Mouse (Mus musculus): ENCODE results near the gene Kmo. TPM values are rescaled to one million over a fixed set of nuclear protein-coding genes. Genes with fewer than 3 reads are reported as not detected.

The Kmo gene
- under 1 TPM; 0.45 to 0.47 TPM for total RNA-seq (2021)

- DNase-seq (ENCODE audit: low spot score): no peak
- intact Hi-C loops (cut with DNase I): no loop called here
Measured at GRCm38 (mm10) chr1:175619814-175620431, at the start of gene Kmo. Kmo (plus strand) TSS chr1:175620381.

- no peak for DNase-seq (ENCODE audit: low spot score)
- intact Hi-C loops (cut with DNase I): no loop called here
Measured at GRCm38 (mm10) chr1:175574129-175574528, 46.1 kb upstream of the Kmo start.

- intact Hi-C loops (cut with DNase I): no loop called here
- no peak for DNase-seq (ENCODE audit: low spot score)
Measured at GRCm38 (mm10) chr1:175578425-175579096, 41.6 kb upstream of the Kmo start.

GRCm38 (mm10) chr1:175579598-175580235, 40.5 kb upstream of the Kmo start:
- no peak for DNase-seq (ENCODE audit: low spot score)
- intact Hi-C loops (cut with DNase I): no loop called here

DNA sequence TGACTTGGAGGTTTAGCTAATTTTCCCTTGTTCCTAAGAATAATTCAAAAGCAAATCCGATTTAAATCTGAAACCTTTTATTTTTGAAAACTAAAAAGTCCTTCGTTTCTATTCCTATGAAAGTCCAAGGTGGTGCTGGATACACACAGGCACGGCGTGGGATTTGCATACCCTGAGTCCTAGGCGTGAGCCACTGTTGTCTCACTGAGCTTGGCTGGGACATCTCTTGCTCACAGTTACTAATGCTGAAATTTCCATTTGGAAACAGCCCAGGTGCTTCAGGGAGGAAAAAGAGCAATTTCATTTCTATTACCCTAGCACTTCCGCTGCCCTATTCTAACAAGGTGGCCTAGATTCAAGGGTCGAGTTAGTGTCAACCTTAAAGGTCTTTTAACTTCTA, 39.8 kb upstream of the Kmo start:
- intact Hi-C loops (cut with DNase I): no loop called here
- no peak for DNase-seq (ENCODE audit: low spot score)

GRCm38 (mm10) chr1:175582799-175583198, 37.4 kb upstream of the Kmo start:
- no peak for DNase-seq (ENCODE audit: low spot score)
- intact Hi-C loops (cut with DNase I): no loop called here

- DNase-seq (ENCODE audit: low spot score): no peak
- intact Hi-C loops (cut with DNase I): no loop called here
Measured at GRCm38 (mm10) chr1:175585267-175585666, 34.9 kb upstream of the Kmo start.

DNA sequence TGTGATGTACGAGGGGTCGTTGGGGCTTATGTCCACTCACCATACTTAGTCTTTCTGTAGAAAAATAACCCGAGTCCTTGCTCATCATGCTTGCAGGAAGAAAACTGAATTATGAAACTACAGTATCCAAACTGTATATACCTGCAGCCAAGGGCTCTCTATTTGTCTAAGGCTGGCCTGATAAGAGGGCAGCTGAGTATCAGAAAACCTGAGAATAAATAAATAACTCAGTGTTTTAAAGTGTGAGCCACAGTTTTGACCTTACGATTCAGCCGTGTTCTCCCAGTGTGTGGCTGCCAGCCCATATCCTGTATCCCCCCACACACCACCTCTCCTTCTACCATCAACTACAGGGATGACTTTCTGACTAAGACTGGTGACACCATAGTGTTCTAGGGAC, 33.5 kb upstream of the Kmo start:
- intact Hi-C loops (cut with DNase I): no loop called here
- no peak for DNase-seq (ENCODE audit: low spot score)

DNA sequence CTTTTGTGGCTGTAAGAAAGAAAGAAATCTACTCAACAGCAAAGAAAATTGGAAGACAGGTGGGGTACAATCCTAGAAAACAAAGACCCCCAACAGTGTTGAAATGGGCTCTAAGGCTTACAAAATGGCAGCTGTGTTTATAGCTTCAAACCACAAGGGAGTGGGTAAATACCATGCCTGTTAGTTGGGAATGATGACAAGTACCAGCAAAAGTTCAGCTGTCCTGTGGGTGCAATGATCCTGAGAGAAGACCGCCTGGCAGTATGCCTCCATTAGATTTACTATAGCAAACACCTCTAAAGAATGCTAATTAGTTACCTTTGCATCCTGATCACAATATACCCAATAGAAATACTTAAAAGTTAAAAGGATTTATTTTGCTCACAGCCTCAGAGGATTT, 27.3 kb upstream of the Kmo start:
- intact Hi-C loops (cut with DNase I): loop anchor here (10.0 kb wide), 1 partner anchor 478 kb away; no protein-coding TSS in a partner anchor
- no peak for DNase-seq (ENCODE audit: low spot score)

- intact Hi-C loops (cut with DNase I): loop anchor here (5.0 kb wide), 1 partner anchor 555 kb away; no protein-coding TSS in a partner anchor
Measured at GRCm38 (mm10) chr1:175602231-175602630, 17.9 kb upstream of the Kmo start.

DNA sequence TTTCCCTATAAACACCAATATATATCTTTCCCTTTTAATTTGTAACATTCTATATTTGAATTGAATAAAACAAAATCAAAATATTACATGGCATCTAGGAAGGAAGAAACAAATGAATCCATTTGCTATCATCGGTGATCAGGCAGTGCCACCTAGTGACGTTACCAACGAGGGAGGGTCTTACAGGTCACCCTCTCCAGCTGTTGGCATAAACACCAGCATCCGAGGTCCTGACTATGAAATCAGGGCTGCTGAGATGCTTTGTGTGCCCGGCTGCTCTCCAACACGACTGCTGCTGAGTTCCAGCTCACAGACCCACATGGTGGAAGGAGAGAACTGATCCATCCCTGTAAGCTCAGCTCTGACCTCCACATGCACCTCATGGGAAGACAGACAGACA, 16.8 kb upstream of the Kmo start:
- intact Hi-C loops (cut with DNase I): loop anchor here (5.0 kb wide), 1 partner anchor 556 kb away; no protein-coding TSS in a partner anchor
- no peak for DNase-seq (ENCODE audit: low spot score)

More at GRCm38 (mm10) chr1:175602231-175602630, 17.9 kb upstream of the Kmo start:
- no peak for DNase-seq (ENCODE audit: low spot score)

- intact Hi-C loops (cut with DNase I): no loop called here
- DNase-seq (ENCODE audit: low spot score): no peak
Measured at GRCm38 (mm10) chr1:175607308-175607707, 12.9 kb upstream of the Kmo start.

DNA sequence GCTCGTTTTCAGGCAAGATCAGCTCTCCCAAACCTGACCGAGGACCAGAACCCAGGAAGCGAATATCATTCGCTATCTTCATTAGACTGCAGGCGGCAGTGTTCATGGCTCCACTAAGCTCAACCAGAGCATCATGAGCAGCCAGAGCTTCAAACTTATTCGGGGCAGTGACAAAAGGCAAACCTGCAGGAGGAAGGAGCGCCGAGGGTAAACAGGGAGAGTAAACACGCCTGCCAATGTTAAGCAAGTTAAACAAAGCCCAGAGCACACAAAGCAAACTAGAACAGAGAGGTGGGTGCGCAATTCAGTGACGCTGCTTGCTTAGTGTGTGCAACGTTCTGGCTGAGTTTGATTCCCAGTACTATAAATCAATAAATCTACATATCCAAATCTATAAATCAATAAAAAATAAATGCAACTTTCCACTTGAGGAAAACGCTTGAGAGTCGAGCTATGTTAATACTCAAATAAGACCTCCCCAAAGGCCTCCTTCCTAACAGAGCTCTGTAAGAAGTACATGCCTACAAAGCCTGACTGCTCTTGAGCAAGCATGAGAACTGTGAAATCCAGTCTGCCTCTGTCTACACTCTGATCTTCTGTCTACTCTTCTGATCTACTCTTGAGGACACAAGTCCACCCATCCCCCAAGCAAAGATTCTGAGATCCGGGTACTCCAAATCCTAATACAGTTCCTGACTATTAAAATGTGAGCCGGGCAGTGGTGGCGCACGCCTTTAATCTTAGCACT, 12.2 kb upstream of the Kmo start:
- no peak for DNase-seq (ENCODE audit: low spot score)
- intact Hi-C loops (cut with DNase I): no loop called here

DNA sequence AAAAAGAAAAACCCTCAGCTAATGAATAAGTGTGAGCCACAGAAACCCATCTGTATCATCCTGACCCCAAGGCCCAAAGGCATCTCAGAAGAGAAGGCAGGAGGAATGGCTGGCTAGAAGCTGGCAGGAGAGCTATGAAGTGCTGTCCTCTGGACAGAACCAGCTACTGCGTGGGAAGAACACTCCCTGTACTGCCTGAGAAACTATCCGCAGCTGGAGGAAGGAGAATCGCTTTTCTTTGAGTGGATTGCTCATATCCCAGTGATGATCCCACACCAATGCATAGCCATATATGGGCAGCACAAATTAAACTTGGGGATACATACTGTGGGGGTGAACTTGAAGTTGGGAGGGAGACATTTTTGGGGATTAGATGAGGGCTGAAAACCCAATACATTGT, 11.5 kb upstream of the Kmo start:
- no peak for DNase-seq (ENCODE audit: low spot score)
- intact Hi-C loops (cut with DNase I): no loop called here

- intact Hi-C loops (cut with DNase I): no loop called here
- DNase-seq (ENCODE audit: low spot score): no peak
Measured at GRCm38 (mm10) chr1:175614992-175615391, 5.2 kb upstream of the Kmo start.

GRCm38 (mm10) chr1:175623656-175624055, 3.5 kb downstream of the Kmo start:
- DNase-seq (ENCODE audit: low spot score): no peak

GRCm38 (mm10) chr1:175625257-175625879, 5.2 kb downstream of the Kmo start, which contains the start of gene Fh1:
Fh1 (minus strand) TSS chr1:175625635.
- intact Hi-C loops (cut with DNase I): loop anchor here (2.0 to 5.0 kb wide), 4 partner anchors 42 to 297 kb away; partner anchors contain the start of genes Chml, Exo1, Gm38100 and Opn3
- peak; percentile 95 for DNase-seq (ENCODE audit: low spot score)

More at GRCm38 (mm10) chr1:175623656-175624055, 3.5 kb downstream of the Kmo start:
- intact Hi-C loops (cut with DNase I): loop anchor here (2.0 kb wide), 1 partner anchor 69 kb away; the partner anchor contains the start of genes Chml and Opn3

DNA sequence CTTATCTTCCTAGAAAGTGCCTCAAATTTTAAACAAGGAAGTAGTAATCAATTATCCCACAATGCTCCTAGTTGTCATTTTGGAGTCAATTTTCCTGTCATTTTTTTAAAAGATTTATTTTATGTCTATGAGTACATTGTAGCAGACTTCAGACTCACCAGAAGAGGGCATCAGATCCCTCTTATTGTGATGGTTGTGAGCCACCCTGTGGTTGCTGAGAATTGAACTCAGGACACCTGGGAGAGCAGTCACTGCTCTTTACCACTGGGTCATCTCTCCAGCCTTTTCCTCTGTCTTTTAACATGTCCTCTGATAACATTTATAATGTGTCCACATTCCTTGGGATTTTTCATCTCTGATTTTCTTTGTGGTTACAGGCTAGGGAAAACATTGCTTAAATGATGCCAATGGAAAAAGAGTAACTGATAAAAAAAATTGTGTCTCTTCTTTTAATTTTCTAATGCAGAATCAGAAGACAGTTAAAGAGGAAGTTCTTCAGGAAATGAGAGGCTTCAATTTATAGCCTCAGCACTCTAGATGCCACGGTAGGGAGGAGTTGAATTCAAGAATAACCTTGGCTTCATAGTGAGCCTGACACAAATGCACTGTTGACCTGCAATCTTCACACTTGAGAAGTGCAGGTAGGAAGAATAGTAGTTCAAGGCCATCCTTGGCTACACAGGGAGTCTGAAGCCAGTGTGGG, 6.0 kb downstream of the Kmo start:
- intact Hi-C loops (cut with DNase I): loop anchor here (2.0 to 5.0 kb wide), 4 partner anchors 41 to 296 kb away; partner anchors contain the start of genes Chml, Exo1, Gm38100 and Opn3
- no peak for DNase-seq (ENCODE audit: low spot score)

GRCm38 (mm10) chr1:175629248-175629647, 9.1 kb downstream of the Kmo start:
- DNase-seq (ENCODE audit: low spot score): no peak
- intact Hi-C loops (cut with DNase I): loop anchor here (5.0 kb wide), 3 partner anchors 38 to 293 kb away; partner anchors contain the start of genes Exo1 and Gm38100

Data from heart, postnatal 25 days (tissue).